Mouse (Mus musculus) fat pad, adult 2 months (tissue): ENCODE measurements around the gene Fam217a.
A peak's percentile ranks its signal among the peaks of the same experiment; 100 is the strongest.
"Not testable (repeated sequence)": the region's sequence is repeated elsewhere in the genome, so short reads cannot be mapped to it uniquely, and the experiment has no call there.

Source experiments
- DNase-seq: peaks from one replicate; pipeline ENCODE4 v3.0.0-alpha.2; 2011; ENCODE audit warnings: low read depth, low spot score; ENCODE audit errors: extremely low read depth

Gene Fam217a

DNA sequence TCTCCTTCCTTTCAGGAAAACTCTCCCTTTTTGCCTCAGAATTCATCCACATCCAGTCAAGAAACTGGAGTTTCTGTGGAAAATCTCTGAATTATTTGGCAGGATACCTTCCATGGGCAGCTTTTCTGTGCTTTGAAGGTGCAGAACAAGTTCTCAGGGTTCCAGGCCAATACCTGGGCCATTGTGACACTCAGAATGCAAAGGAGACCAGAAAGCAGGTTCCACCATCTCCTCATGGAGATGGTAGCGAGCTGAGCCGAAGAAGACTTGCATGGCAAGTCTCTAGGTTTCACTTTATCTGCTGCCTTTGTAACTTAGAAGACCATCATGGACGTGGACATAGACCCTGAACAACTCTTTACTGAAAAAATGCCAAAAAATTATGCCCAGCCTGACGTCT, at the start of gene Fam217a, which contains the start of gene 4933417A18Rik:
Fam217a (minus strand) TSS at position 101 of the 400 bp plus-strand sequence.
4933417A18Rik (plus strand) TSS at position 200 of the 400 bp plus-strand sequence.
- DNase-seq: no peak

DNA sequence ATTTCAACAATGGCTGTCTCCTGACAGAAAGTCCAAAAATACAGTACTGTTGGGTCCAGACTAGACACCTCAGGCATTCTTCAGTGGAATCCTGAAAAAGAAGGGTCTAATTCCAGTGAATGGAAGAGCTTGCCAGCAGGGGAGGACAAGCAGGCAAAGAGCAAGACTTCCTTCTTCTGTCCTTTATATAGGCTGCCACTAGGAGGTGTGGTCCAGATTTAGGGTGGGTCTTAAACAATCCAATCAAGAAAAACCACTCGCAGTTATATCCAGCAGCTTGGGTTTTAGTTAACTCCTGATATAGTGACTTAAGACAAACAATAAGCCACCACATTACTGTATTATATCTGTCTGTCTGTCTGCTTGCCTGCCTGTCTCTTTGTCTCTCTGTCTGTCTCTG, 49.7 kb upstream of the Fam217a start:
- no peak for DNase-seq

DNA sequence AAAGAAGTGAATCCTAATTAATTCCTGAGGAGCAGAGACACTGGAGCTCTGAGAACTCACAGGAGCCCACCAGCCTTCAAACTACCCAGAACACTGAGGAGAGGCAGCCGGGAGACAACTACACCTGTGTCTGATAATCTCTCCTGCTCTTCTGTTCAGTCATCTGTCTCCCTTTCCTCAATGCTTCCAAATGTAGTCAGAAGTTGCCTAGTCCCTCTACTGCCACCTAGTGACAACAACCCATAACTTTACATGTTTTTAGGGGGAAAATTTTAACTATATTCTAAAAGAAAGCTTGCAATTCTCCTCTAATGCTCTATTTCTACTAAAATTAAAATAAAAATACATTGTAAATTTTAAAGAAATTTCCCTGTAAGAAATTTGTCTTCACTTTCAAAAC, 49.0 kb upstream of the Fam217a start:
- DNase-seq: no peak

DNA sequence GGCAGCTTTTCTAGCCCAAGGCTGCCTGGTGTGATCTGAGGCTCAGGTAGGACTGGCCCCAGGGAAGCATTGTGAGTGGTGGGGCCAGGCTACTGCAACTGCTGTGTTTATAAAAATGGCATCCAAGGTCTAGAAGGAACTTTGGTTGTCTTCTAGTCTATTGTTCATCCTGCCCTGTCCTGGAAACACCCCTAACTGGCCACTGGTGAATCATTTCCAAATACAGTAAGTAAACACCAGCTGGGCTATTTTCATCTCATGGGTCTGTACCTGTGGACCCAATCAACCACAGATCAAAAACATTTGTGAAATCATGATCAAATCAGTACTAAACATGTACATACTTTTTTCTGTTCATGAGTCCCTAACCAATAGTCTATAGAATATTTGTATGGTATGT, 48.3 kb upstream of the Fam217a start:
- DNase-seq: not testable (repeated sequence)

DNA sequence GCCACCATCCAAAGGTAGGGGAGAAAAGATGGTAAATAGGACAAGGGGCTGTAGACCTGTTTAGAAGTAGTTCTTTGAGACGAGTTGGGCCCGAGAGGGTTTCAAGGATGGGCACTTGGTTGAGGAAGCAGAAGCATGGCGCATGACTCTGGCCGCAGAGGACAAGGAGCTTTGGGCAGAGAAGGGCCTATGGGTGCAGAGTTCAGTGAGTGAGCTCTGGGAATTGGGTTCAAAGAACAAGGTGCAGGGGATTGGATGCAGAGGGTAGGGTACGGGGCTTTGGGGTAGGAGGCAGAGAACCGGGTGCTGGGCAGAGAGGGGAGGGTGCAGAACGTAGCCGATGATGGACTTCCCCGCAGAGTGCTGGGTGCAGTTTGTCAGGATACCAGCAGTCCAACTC, 41.5 kb upstream of the Fam217a start:
- not testable (repeated sequence) for DNase-seq

DNA sequence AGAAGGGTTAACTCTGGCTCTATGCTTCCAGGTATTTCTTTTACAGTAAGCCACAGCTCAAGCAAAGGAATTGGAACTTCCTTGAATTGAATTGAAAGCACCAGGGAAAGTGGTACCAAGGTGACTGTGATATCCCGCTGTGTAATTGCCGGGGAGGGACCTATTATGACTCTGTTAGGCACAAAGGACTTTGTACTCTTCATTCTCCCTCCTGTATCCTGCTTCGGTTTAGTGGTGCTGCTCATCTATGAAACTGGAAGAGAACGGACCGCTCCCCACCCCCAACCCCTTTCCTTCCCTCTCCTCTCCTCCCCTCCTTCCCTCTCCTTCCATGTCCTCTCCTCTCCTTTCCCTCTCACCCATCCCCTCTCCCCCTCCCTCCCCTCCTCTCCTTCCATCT, 40.8 kb upstream of the Fam217a start:
- DNase-seq: no peak

DNA sequence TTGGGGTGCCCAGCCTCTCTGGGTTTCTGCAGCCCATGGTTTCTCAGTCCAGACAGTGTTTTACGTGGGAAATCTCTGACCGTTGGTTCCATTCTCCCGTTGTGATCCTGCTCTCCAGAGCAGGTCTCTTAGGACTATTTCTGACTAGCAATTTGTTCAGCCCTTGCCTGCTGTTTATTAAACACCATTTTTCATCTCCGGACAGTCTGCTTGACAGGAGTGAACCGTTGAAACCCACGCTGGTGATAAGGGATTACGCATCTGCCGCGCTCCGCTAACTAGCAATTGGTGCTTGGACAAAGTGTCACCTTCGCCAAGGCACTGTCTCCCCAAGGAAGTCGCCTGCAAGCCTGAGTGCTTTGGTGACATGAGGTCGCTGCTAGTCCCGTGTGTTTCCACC, 40.3 kb upstream of the Fam217a start:
- DNase-seq: no peak

DNA sequence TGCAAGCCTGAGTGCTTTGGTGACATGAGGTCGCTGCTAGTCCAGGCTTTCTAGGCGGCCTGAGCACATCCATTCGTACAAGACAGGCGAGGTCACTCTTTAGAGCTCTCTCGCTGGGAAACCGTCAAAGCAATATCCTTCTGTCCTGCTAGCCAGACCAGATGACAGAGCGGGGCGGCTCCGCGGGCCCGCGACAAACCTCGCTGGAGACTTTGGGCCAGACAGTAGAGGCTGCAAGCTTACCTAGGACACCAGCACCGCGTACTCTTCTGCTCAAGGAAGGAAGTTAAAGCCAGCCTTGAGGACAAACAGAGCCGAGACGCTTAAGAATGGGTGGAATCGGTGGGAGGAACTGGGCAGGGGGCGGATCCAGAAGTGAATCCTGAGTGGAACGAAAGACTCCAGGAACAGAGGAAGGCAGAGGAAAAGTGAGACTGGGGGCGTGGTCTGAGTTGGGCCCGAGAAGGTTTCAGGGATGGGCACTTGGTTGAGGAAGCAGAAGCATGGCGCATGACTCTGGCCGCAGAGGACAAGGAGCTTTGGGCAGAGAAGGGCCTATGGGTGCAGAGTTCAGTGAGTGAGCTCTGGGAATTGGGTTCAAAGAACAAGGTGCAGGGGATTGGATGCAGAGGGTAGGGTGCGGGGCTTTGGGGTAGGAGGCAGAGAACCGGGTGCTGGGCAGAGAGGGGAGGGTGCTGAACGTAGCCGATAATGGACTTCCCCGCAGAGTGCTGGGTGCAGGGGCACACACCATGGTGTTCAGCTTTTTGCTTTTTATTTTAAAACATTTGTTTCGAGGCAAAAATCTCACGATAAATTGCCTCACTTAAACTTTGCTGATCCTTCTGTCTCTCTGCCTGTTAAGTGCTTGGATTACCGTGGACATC, 39.6 kb upstream of the Fam217a start, which contains the start of gene Eci3:
Eci3 (minus strand) TSS at position 300 of the 887 bp plus-strand sequence.
- DNase-seq: no peak

DNA sequence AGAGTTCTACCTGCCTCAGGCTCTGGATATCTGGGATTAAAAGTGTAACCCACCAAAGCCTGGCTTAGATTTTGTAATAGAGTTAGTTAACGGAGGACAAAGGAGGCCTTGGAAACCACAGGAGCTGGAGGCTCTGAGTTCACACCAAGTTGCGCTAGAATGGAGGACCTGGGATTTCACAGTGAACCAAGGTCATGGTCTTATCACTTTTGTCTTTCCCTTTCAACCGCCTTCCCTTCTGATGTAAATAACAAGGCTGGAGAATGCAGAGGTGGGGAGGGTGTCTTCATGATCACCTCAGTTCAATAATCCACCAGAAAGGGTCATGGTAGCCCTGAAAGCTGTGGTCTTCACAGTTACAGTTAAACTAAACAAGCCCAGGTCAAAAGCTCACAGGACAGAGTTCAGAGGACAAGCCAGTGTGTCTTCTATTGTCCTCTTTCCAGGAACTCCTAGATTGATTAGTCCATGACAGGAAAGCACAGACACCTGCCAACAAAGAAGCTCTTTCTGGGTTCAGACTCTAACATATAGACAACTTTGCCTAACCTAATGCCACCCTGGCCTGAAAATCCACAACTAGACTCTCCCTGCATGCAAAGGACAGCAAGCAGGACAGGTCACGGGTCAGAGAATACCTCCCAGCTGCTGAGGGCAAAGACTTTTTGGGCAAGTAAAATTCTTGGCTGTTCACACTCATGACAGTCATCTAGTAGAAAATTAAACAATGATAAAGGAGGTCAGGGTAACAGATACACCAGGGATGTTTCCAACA, 37.1 kb upstream of the Fam217a start:
- DNase-seq: no peak

DNA sequence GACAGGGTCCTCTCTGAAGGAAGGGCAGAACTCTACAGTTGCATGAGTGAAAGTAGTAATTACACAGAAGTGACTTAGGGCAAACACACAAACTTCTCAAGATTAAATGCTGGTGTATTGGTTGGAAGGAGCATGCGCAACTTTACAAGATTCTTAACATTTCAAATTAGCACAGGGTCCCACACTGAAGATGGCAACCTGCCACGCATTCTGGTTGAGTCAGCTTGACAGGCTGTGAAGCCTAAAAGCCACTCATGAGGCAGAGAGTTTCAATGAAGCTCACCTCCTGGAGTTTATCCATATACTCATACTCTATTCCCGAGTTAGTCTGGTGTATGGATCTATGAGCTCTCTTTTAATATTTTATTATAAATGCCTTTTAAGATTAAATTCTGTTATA, 34.0 kb upstream of the Fam217a start:
- not testable (repeated sequence) for DNase-seq

DNA sequence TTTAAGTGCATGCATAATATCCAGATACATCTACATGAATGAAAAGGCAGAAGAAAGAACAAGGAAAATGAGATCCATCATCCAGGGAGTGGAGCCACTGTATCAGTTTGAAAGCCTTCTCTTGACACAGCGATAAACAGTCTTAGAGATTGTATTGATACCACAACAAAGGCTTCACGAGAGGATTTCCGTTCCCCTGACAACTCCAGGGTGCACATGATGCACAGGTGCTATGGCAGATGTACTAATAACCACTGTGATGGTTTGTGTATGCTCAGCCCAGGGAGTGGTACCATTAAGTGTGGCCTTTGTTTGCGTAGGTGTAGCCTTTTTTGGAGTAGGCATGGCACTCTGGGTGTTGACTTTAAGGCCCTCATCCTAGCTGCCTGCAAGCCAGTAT, 32.8 kb upstream of the Fam217a start:
- no peak for DNase-seq

DNA sequence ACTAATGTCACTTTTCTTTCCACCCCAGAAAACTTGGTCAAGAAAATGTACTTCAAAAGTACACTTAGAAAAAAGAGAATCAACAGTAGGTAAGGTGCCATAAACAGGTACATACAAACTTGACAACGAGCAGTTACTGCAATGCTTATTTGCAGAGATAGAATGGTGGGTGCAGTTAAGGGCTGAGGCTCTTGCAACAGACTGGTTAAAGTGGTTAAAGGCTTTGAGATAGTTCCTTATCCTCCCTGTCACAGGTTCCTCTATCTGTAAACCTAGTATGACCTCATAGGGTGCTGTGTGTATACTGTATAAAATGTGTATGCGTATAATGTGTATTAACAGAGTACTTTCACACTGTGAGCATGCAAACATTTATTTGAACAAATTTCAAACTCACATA, 27.3 kb upstream of the Fam217a start:
- DNase-seq: not testable (repeated sequence)

DNA sequence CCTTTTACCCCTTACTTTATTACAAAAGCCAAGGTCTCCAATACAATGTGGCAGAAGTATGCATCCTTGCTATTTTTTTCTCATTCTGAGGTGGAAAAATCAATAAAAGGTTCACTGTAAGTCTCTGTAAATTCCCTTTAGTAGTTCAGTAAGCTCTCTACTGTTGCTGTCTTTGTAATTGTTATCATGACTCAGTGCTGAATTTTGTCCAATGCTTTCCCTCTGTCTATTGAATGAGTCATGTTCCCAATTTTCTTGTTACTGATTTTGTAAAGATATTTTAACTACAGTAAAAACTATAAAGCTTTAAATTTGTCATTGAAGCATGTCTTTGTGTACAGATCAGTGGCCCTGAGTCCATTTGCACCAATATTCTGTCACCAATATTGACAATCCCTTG, 18.3 kb upstream of the Fam217a start:
- no peak for DNase-seq

DNA sequence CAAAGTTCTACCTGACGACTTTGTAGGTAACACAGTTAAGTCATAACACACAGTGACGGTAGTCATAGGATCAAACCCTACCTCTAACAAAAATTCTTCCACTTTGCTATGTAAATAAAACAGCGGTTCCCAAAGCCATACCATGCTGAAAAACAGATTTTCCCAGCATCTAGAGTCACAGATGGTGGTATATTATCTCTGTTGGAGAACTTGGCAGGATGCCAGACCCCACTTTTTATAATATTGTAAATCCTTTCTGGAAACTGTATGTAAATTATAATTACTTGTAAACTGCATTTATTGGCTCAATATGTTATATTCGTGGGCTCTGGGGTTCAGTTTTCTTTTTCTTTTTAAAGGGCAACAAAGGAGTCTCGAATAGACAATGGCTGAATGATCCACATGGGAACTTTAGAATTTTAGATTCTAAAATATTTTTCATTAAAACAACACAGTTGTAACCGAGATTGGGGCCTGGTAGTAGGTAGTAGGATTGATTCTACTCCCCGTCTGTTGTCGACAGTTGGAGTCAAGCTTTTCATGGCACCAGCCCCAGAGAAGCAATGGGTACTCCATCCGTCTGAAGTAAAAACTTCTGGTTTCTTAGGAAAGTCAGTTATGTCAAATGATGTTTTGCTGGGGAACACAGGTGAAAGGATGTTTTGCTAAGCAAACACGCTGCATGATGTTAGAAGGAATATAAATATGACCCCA, 11.0 kb upstream of the Fam217a start:
- DNase-seq: no peak

DNA sequence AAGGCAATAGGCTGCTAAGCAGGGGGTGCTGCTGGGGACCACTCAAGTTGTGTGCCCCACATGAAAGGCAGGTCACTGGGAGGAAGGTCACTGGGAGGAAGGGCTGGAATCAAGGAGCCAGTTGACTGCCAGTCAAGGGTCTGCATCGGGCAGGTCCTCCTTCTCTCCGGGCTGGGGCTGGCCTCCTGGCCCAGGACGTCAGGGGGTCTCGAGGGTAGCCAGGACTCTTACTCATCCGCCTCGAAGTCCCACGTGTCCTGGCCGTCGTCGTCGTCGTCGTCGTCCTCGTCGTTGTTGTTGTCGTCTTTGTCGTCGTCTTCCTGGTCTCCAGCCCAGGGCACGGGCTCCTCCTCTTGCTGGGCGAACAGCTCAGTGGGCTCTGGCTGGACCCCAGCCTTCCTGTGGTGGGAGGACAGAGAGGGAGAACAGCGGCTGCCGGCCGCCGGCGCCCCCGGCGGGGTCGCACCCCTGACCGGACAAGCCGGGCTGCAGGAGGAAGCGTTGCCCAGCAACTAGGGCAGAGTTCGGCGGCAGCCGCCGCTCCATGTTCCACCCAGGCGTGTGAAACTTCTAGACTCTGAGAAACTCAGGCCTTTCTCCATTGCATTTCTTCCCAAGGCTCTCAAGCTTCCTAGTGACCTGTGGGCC, 7.5 kb downstream of the Fam217a start:
- DNase-seq: no peak

DNA sequence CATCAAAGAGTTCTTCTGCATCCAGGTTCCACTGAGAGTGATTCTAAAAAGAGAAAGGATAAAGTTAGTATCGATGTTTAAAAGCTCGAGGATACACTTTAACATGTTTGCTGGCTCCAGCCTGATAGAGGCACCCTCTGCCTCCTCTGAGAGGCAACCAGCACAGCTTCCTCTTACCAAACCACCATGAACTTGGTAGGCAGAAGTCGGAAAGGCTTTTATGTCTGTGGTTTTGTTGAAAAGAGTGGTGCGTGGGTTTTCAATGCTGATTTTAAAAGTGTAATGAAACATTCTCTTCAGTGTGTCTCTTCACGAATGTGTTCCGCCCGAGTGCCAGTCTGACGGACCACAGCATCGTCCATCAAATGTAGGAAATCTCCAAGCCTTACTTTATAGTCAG, 9.5 kb downstream of the Fam217a start:
- DNase-seq: no peak

DNA sequence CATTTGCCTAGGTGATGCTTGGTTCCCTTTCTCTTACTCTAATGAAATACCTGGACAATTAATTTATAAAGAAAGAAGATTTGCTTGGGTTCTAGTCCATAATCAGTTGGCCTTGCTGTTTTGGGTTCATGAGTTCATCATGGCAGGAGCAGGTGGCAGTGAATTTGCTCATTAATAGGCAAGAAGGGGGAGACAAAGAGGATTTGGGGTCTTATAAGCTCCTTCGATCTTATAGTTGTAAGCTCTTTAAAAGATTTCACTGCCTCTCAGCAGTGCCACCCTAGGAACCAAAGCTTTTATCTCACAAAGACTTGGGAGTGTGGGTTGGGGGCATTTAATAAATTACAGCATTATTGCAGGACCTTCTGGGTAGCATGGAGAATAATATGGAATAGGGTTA, 31.2 kb downstream of the Fam217a start:
- DNase-seq: no peak

DNA sequence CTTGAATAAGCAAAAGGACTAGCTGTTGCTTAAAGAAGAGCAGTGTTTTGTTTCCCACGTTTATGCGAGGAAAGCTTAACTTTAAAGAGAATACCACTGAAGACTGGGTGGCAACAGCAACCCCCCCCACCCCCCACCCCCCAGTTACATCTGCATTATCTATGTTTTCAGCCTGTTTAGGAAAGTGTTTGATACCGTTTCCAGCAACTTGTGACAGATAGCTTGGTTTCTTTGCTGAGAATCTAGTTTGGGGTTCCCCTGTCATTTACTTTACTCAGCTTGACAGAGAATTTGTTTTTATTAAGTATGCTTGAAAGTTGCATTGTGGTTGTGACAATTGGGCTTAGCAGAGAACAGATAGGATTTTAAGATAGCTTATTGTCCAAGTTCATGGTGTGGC, 47.6 kb downstream of the Fam217a start:
- no peak for DNase-seq

DNA sequence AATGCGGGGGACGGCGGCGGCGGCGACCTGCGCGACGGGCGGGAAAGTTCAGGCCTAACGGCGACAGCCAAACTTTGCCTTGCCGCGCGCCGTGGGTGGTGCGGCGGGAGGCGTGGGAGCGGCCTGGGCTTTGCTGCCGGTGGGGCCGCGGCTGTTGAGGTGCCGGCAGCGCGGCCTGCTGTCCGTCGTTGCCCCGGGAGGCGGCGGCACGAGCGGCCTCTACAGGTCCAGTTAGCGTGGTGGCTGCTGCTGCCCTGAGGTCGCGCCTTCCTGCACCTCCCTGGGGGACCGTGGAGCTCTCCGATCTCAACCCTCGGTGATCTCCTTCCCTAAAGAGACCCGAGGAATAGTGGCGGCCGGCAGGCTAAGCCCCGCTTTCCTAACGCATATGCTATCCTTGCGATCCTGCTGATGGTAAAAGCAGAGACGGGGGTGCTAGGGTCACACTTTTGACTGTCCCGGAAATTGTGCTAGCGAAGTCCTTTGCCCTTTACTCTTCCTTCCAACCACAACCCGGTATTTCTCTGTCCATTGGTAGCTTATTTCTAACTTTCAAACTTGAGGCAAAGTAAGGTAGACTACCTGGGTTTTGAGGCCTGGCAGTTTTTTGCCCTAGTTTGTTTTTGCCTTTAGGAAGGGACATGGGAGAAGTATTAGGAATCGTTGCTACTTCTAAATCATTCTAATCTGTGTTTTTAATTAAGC, 48.2 kb downstream of the Fam217a start:
- DNase-seq: no peak

DNA sequence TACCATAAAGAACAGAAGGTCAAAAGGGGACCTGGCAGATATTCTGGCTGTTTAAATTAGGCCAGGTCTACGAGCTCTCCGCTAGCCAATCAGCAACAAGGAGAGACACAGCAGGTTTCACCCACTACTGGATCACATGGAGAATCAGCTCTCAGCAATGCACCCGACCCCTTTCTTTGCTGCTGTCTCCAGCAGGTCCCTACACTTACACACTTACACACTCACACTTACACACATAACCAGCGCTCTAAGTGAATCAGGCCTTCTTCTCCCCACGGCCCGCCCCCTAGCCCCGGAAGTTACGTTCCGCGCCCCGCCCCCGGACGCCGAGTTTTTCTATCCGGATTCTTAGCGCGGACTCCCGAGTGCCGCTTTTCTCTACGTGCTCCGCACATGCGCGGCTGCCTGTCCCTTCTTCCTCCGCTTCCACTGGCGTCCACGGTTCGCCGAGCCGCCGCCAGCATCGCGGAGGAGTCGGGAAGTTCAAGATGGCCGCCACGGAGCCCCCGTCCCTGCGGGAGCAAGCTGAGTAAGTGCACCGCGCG, 48.9 kb downstream of the Fam217a start, which contains the start of gene Prpf4b:
Prpf4b (plus strand) TSS at position 137 of the 545 bp plus-strand sequence.
- DNase-seq: peak; percentile 31
